Mouse (Mus musculus) intestine, embryonic 16.5 days (tissue): ENCODE data around the gene Tesk1. TPM values are rescaled to one million over a fixed set of nuclear protein-coding genes. Genes with fewer than 3 reads are reported as not detected.
A peak's percentile ranks its signal among the peaks of the same experiment; 100 is the strongest.

ENCODE experiments used
- ATAC-seq: fragments of 200-750 bp; cut with Nextera tagmentation; 2 replicates; pipeline ENCODE4 v1.8.0; 2017; ENCODE audit warnings: moderate TSS enrichment, moderate library complexity
- H3K27ac ChIP-seq: fragments of 300-500 bp; sonication (generic); 2 replicates; pipeline ENCODE4 v1.5.1; 2014; ENCODE audit warnings: mild to moderate bottlenecking, low read length
- H3K27me3 ChIP-seq: fragments of 300-500 bp; sonication (generic); replicated peaks from 2 replicates; pipeline ENCODE4 v1.6.1; 2014; ENCODE audit warnings: low read length, control low read depth, mixed read lengths; ENCODE audit not compliant: control insufficient read depth, insufficient read depth
- H3K36me3 ChIP-seq: fragments of 300-500 bp; sonication (generic); 2 replicates; pipeline ENCODE4 v1.6.1; 2014; ENCODE audit warnings: low read length, control low read depth; ENCODE audit not compliant: control insufficient read depth, insufficient read depth
- H3K4me1 ChIP-seq: fragments of 300-500 bp; sonication (generic); 2 replicates; pipeline ENCODE4 v1.6.1; 2014; ENCODE audit warnings: low read length, control low read depth, mixed read lengths; ENCODE audit not compliant: control insufficient read depth, insufficient read depth
- H3K4me2 ChIP-seq: fragments of 300-500 bp; sonication (generic); 2 replicates; pipeline ENCODE4 v1.6.1; 2014; ENCODE audit warnings: low read depth, low read length, control low read depth
- H3K4me3 ChIP-seq: fragments of 300-500 bp; sonication (generic); 2 replicates; pipeline ENCODE4 v1.5.1; 2014; ENCODE audit warnings: mild to moderate bottlenecking, low read length
- H3K9ac ChIP-seq: fragments of 300-500 bp; sonication (generic); 2 replicates; pipeline ENCODE4 v1.6.1; 2014; ENCODE audit warnings: low read depth, low read length
- H3K9me3 ChIP-seq: fragments of 300-500 bp; sonication (generic); 2 replicates; pipeline ENCODE4 v1.6.1; 2016; ENCODE audit warnings: low read length, control low read depth; ENCODE audit not compliant: control insufficient read depth
- WGBS: fragments of 180-500 bp; shearing (Covaris S2); extraction: QIAGEN DNeasy Blood & Tissue Kit; methylation state at CpG from one replicate; pipeline ENCODE4 v1.1.7; 2014; 5-methylcytosine and 5-hydroxymethylcytosine counted together
- polyA plus RNA-seq: library from polyadenylated mRNA; unstranded; fragments of >200 nt; fragmentation: Nextera tagmentation; extraction: Ambion mirVana; gene quantifications from 2 replicates; pipeline ENCODE4 v1.2.1, GENCODE M21; 2015

Tesk1 gene
- polyA plus RNA-seq, 1 experiment from 2014 or later: 1.7 TPM

- no peak overlapping the region for H3K9ac ChIP-seq
- WGBS: 73% methylated on average over 16 of the region's 16 CpGs
- no peaks in the 10 kb centered on the region for H3K27me3 ChIP-seq
- no peak overlapping the region for H3K4me3 ChIP-seq
- no peak for ATAC-seq
- 0 out of 2 replicates have a peak, but pooled peaks cover 7% of the 10 kb centered on the region for H3K4me1 ChIP-seq
- H3K4me2 ChIP-seq: no peak overlapping the region
- H3K27ac ChIP-seq: no peak overlapping the region
- H3K9me3 ChIP-seq: no peaks in the 10 kb centered on the region
- H3K36me3 ChIP-seq: peaks cover 28% of the 10 kb centered on the region
These were observed 24.3 kb upstream of the Tesk1 start for GRCm38 (mm10) chr4:43417269-43418062.

- H3K36me3 ChIP-seq: peaks cover 35% of the 10 kb centered on the region
- no peaks in the 10 kb centered on the region for H3K27me3 ChIP-seq
- no peak overlapping the region for H3K9ac ChIP-seq
- H3K4me3 ChIP-seq: no peak overlapping the region
- 0 out of 2 replicates have a peak, but pooled peaks cover 7% of the 10 kb centered on the region for H3K4me1 ChIP-seq
- WGBS: 73% methylated on average over 4 of the region's 4 CpGs
- no peak overlapping the region for H3K27ac ChIP-seq
- ATAC-seq: no peak
- H3K9me3 ChIP-seq: no peaks in the 10 kb centered on the region
- H3K4me2 ChIP-seq: no peak overlapping the region
These were observed 23.3 kb upstream of the Tesk1 start for GRCm38 (mm10) chr4:43418450-43418849.

- no peaks in the 10 kb centered on the region for H3K9me3 ChIP-seq
- peaks cover 41% of the 10 kb centered on the region for H3K36me3 ChIP-seq
- no peaks in the 10 kb centered on the region for H3K27me3 ChIP-seq
- 0 out of 2 replicates have a peak, but pooled peaks cover 7% of the 10 kb centered on the region for H3K4me1 ChIP-seq
- H3K4me3 ChIP-seq: no peak overlapping the region
- no peak overlapping the region for H3K4me2 ChIP-seq
- 68% methylated on average over 15 of the region's 15 CpGs for WGBS
- ATAC-seq: no peak
- H3K9ac ChIP-seq: peak overlapping the region; percentile 39; the same call in 1 of the 2 replicates
- peak overlapping the region; percentile 25; the same call in 1 of the 2 replicates for H3K27ac ChIP-seq
These were observed 22.6 kb upstream of the Tesk1 start for GRCm38 (mm10) chr4:43418973-43419656.

GRCm38 (mm10) chr4:43419801-43420281 is 21.9 kb upstream of the Tesk1 start:
- Histone ChIP-seq H3K27me3 (no peaks in the 10 kb centered on the region), H3K4me3 (no peak overlapping the region), H3K4me1 (0 out of 2 replicates have a peak, but pooled peaks cover 7% of the 10 kb centered on the region), H3K36me3 (peaks cover 46% of the 10 kb centered on the region), H3K9ac (no peak overlapping the region), H3K4me2 (no peak overlapping the region), H3K9me3 (no peaks in the 10 kb centered on the region), H3K27ac (no peak overlapping the region)
- peak; percentile 27; the same call in 1 of the 2 replicates for ATAC-seq
- 65% methylated on average over 9 of the region's 9 CpGs for WGBS

GRCm38 (mm10) chr4:43420305-43420704 is 21.4 kb upstream of the Tesk1 start:
- no peak overlapping the region for H3K4me2 ChIP-seq
- WGBS: 3% methylated on average over 6 of the region's 6 CpGs
- no peaks in the 10 kb centered on the region for H3K9me3 ChIP-seq
- no peak overlapping the region for H3K27ac ChIP-seq
- no peaks in the 10 kb centered on the region for H3K27me3 ChIP-seq
- H3K4me1 ChIP-seq: peaks cover 8% of the 10 kb centered on the region
- ATAC-seq: 0 out of 2 replicates have a peak, but pooled peaks have one; percentile 10
- no peak overlapping the region for H3K9ac ChIP-seq
- H3K4me3 ChIP-seq: no peak overlapping the region
- peaks cover 47% of the 10 kb centered on the region for H3K36me3 ChIP-seq

DNA sequence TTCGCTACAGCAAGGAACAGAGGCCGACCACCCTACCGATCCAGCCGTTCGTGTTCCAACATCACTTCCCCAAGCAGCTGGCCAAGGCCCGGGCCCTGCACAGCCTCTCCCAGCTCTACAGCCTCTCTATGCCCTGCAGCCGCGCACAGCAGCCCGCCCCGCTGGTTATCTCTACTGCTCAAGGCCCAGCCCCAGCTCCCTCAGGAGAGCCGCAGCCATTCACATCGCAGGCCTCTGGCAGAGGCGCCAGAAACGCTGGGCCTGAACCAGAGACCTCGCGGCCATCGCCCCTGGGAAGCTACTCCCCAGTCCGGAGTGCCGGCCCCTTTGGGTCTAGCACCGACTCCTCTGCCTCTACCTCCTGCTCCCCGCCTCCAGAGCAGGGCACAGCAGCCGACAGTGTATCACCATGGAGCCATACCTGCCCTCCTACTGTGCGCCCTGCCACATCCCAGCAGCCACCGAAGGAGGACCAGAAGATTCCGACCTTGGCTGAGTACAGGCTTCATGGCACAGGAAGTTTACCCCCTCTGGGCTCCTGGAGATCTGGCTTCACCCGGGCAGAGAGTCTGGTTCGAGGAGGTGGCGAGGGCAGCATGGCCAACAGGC is 20.0 kb upstream of the Tesk1 start:
- ATAC-seq: no peak
- H3K27ac ChIP-seq: no peak overlapping the region
- H3K9me3 ChIP-seq: no peaks in the 10 kb centered on the region
- H3K9ac ChIP-seq: no peak overlapping the region
- no peak overlapping the region for H3K4me2 ChIP-seq
- no peaks in the 10 kb centered on the region for H3K27me3 ChIP-seq
- H3K4me3 ChIP-seq: no peak overlapping the region
- peaks cover 36% of the 10 kb centered on the region for H3K36me3 ChIP-seq
- peaks cover 18% of the 10 kb centered on the region for H3K4me1 ChIP-seq
- 78% methylated on average over 28 of the region's 28 CpGs for WGBS

- no peak overlapping the region for H3K4me2 ChIP-seq
- no peak overlapping the region for H3K4me3 ChIP-seq
- H3K4me1 ChIP-seq: peaks cover 15% of the 10 kb centered on the region
- 92% methylated on average over 20 of the region's 20 CpGs for WGBS
- no peak overlapping the region for H3K27ac ChIP-seq
- no peak overlapping the region for H3K9ac ChIP-seq
- peaks cover 36% of the 10 kb centered on the region for H3K36me3 ChIP-seq
- H3K9me3 ChIP-seq: no peaks in the 10 kb centered on the region
- H3K27me3 ChIP-seq: peaks cover 3% of the 10 kb centered on the region; the same call in 1 of the 2 replicates
- no peak for ATAC-seq
These were observed 18.3 kb upstream of the Tesk1 start for GRCm38 (mm10) chr4:43423267-43423934.

DNA sequence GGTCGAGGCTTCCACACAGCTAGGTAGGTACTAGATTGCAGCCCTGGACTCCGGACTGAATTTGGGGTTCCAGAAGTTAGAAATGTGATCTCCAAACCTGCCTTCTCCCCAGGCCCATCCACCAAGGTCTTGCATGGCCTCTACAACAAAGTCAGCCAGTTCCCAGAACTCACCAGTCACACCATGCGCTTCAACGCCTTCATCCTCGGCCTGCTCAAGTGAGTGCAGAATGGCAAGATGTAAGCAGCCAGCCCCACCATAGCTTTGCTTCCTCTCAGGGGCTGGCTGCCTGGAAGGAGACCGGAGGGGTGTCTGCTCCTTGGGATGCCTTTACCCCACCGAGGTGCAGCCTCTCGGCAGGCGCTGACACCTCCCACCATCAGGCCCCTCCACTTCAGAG is 17.7 kb upstream of the Tesk1 start:
- H3K27me3 ChIP-seq: peaks cover 3% of the 10 kb centered on the region; the same call in 1 of the 2 replicates
- H3K9ac ChIP-seq: no peak overlapping the region
- H3K36me3 ChIP-seq: peaks cover 36% of the 10 kb centered on the region
- H3K9me3 ChIP-seq: no peaks in the 10 kb centered on the region
- no peak overlapping the region for H3K4me2 ChIP-seq
- H3K4me3 ChIP-seq: no peak overlapping the region
- no peak overlapping the region for H3K27ac ChIP-seq
- peaks cover 20% of the 10 kb centered on the region for H3K4me1 ChIP-seq
- no peak for ATAC-seq
- WGBS: 84% methylated on average over 9 of the region's 9 CpGs
